Mouse (Mus musculus) midbrain, embryonic 11.5 days (tissue): ENCODE results near the gene Nckap5. TPM values are rescaled to one million over a fixed set of nuclear protein-coding genes. Genes with fewer than 3 reads are reported as not detected.

Experiments
- ATAC-seq: fragments of 200-750 bp; cut with Nextera tagmentation; 2 replicates; pipeline ENCODE4 v1.8.0; 2017; ENCODE audit warnings: moderate TSS enrichment, moderate library complexity; ENCODE audit not compliant: low FRiP score
- DNase-seq: peaks from one replicate; pipeline ENCODE4 v3.0.0; 2015; ENCODE audit warnings: low spot score; ENCODE audit errors: missing footprints
- H3K27ac ChIP-seq: fragments of 300-500 bp; sonication (generic); 2 replicates; pipeline ENCODE4 v1.5.1; 2014; ENCODE audit warnings: low read depth, low read length
- H3K27me3 ChIP-seq: fragments of 300-500 bp; sonication (generic); 2 replicates; pipeline ENCODE4 v1.6.1; 2014; ENCODE audit warnings: mild to moderate bottlenecking, low read length, moderate library complexity, mixed read lengths; ENCODE audit not compliant: control insufficient read depth, insufficient read depth
- H3K36me3 ChIP-seq: fragments of 300-500 bp; sonication (generic); 2 replicates; pipeline ENCODE4 v1.6.1; 2014; ENCODE audit warnings: mild to moderate bottlenecking, low read length, moderate library complexity, mixed read lengths; ENCODE audit not compliant: control insufficient read depth, insufficient read depth
- H3K4me1 ChIP-seq: fragments of 300-500 bp; sonication (generic); 2 replicates; pipeline ENCODE4 v1.6.1; 2014; ENCODE audit warnings: low read length; ENCODE audit not compliant: control insufficient read depth, insufficient read depth
- H3K4me2 ChIP-seq: fragments of 300-500 bp; sonication (generic); 2 replicates; pipeline ENCODE4 v1.6.1; 2014; ENCODE audit warnings: mild to moderate bottlenecking, moderate library complexity
- H3K4me3 ChIP-seq: fragments of 300-500 bp; sonication (generic); 2 replicates; pipeline ENCODE4 v1.5.1; 2014; ENCODE audit warnings: low read depth, low read length
- H3K9ac ChIP-seq: fragments of 300-500 bp; sonication (generic); 2 replicates; pipeline ENCODE4 v1.6.1; 2014; ENCODE audit warnings: low read length
- H3K9me3 ChIP-seq: fragments of 300-500 bp; sonication (generic); 2 replicates; pipeline ENCODE4 v1.6.1; 2016; ENCODE audit warnings: low read length; ENCODE audit not compliant: control insufficient read depth
- WGBS: fragments of 180-500 bp; shearing (Covaris S2); extraction: QIAGEN DNeasy Blood & Tissue Kit; methylation state at CpG from one replicate; pipeline ENCODE4 v1.1.7; 2014; 5-methylcytosine and 5-hydroxymethylcytosine counted together
- polyA plus RNA-seq: library from polyadenylated mRNA; unstranded; fragments of >200 nt; fragmentation: Nextera tagmentation; extraction: Ambion mirVana; gene quantifications from 2 replicates; pipeline ENCODE4 v1.2.1, GENCODE M21; 2014

Nckap5 gene
- polyA plus RNA-seq, 1 experiment from 2014 or later, result 20.4 TPM

GRCm38 (mm10) chr1:126639463-126639862 lies 191.1 kb downstream of the Nckap5 start:
- no peaks in the 10 kb centered on the region for H3K27me3 ChIP-seq
- H3K4me1 ChIP-seq, result no peaks in the 10 kb centered on the region
- no peaks in the 10 kb centered on the region for H3K36me3 ChIP-seq
- H3K9me3 ChIP-seq, result no peaks in the 10 kb centered on the region
- DNase-seq (no peak), ATAC-seq (no peak)
- WGBS, result 85% methylated on average over 2 of the region's 2 CpGs
- H3K4me2 ChIP-seq, result no peak overlapping the region
- H3K4me3 ChIP-seq, result no peak overlapping the region
- no peak overlapping the region for H3K27ac ChIP-seq
- no peak overlapping the region for H3K9ac ChIP-seq

- Histone ChIP-seq H3K27ac (no peak overlapping the region), H3K27me3 (no peaks in the 10 kb centered on the region), H3K4me1 (no peaks in the 10 kb centered on the region), H3K4me3 (no peak overlapping the region), H3K9me3 (no peaks in the 10 kb centered on the region), H3K4me2 (no peak overlapping the region), H3K36me3 (no peaks in the 10 kb centered on the region), H3K9ac (no peak overlapping the region)
- DNase-seq (peak; percentile 65), ATAC-seq (no peak)
- 95% methylated on average over 1 of the region's 1 CpGs for WGBS
These were observed 193.1 kb downstream of the Nckap5 start for GRCm38 (mm10) chr1:126637515-126637914.

- Histone ChIP-seq H3K27ac (no peak overlapping the region), H3K9ac (no peak overlapping the region), H3K36me3 (no peaks in the 10 kb centered on the region), H3K27me3 (no peaks in the 10 kb centered on the region), H3K4me3 (no peak overlapping the region), H3K9me3 (no peaks in the 10 kb centered on the region), H3K4me2 (no peak overlapping the region), H3K4me1 (no peaks in the 10 kb centered on the region)
- ATAC-seq, result no peak
- WGBS, result 78% methylated on average over 3 of the region's 3 CpGs
- no peak for DNase-seq
These were observed 204.4 kb downstream of the Nckap5 start for GRCm38 (mm10) chr1:126626206-126626605.

- Histone ChIP-seq H3K27ac (no peak overlapping the region), H3K9me3 (no peaks in the 10 kb centered on the region), H3K27me3 (no peaks in the 10 kb centered on the region), H3K4me2 (no peak overlapping the region), H3K4me3 (no peak overlapping the region), H3K36me3 (no peaks in the 10 kb centered on the region), H3K4me1 (no peaks in the 10 kb centered on the region), H3K9ac (no peak overlapping the region)
- 95% methylated on average over 4 of the region's 4 CpGs for WGBS
- DNase-seq, result no peak
- ATAC-seq, result no peak
These were observed 208.6 kb downstream of the Nckap5 start for GRCm38 (mm10) chr1:126622036-126622435.

- Histone ChIP-seq H3K4me3 (no peak overlapping the region), H3K4me1 (no peaks in the 10 kb centered on the region), H3K9me3 (no peaks in the 10 kb centered on the region), H3K9ac (no peak overlapping the region), H3K4me2 (no peak overlapping the region), H3K27ac (no peak overlapping the region), H3K27me3 (no peaks in the 10 kb centered on the region), H3K36me3 (no peaks in the 10 kb centered on the region)
- no peak for DNase-seq
- WGBS, result 89% methylated on average over 9 of the region's 9 CpGs
- ATAC-seq, result no peak
These were observed 213.0 kb downstream of the Nckap5 start for GRCm38 (mm10) chr1:126617464-126618041.

GRCm38 (mm10) chr1:126616964-126617363 lies 213.6 kb downstream of the Nckap5 start:
- H3K9me3 ChIP-seq, result no peaks in the 10 kb centered on the region
- H3K36me3 ChIP-seq, result no peaks in the 10 kb centered on the region
- DNase-seq, result no peak
- no peaks in the 10 kb centered on the region for H3K4me1 ChIP-seq
- no peaks in the 10 kb centered on the region for H3K27me3 ChIP-seq
- no peak overlapping the region for H3K27ac ChIP-seq
- no peak overlapping the region for H3K4me2 ChIP-seq
- no peak overlapping the region for H3K9ac ChIP-seq
- no peak overlapping the region for H3K4me3 ChIP-seq
- ATAC-seq, result no peak
- WGBS, result 80% methylated on average over 5 of the region's 5 CpGs

GRCm38 (mm10) chr1:126612916-126613315 lies 217.7 kb downstream of the Nckap5 start:
- DNase-seq (peak; percentile 82), ATAC-seq (no peak)
- Histone ChIP-seq H3K9ac (no peak overlapping the region), H3K27me3 (no peaks in the 10 kb centered on the region), H3K4me3 (no peak overlapping the region), H3K36me3 (no peaks in the 10 kb centered on the region), H3K4me2 (no peak overlapping the region), H3K27ac (no peak overlapping the region), H3K4me1 (no peaks in the 10 kb centered on the region), H3K9me3 (no peaks in the 10 kb centered on the region)
- WGBS, result 79% methylated on average over 4 of the region's 4 CpGs

GRCm38 (mm10) chr1:126608586-126608985 lies 222.0 kb downstream of the Nckap5 start:
- Histone ChIP-seq H3K4me1 (peaks cover 13% of the 10 kb centered on the region), H3K27me3 (no peaks in the 10 kb centered on the region), H3K27ac (no peak overlapping the region), H3K36me3 (no peaks in the 10 kb centered on the region), H3K4me3 (no peak overlapping the region), H3K4me2 (no peak overlapping the region), H3K9ac (no peak overlapping the region), H3K9me3 (no peaks in the 10 kb centered on the region)
- WGBS, result 89% methylated on average over 4 of the region's 4 CpGs
- peak; percentile 69 for DNase-seq
- ATAC-seq, result no peak

- Histone ChIP-seq H3K27ac (peak overlapping the region; percentile 40; the same call in 1 of the 2 replicates), H3K27me3 (no peaks in the 10 kb centered on the region), H3K9ac (no peak overlapping the region), H3K4me3 (no peak overlapping the region), H3K4me2 (no peak overlapping the region), H3K36me3 (no peaks in the 10 kb centered on the region), H3K4me1 (peaks cover 13% of the 10 kb centered on the region), H3K9me3 (no peaks in the 10 kb centered on the region)
- peak; percentile 86 for DNase-seq
- ATAC-seq, result peak; percentile 83
- 56% methylated on average over 14 of the region's 14 CpGs for WGBS
These were observed 224.2 kb downstream of the Nckap5 start for GRCm38 (mm10) chr1:126606189-126607080.
